Mouse (Mus musculus) neural tube, embryonic 15.5 days (tissue): ENCODE data around the gene Olfr63. TPM values are rescaled to one million over a fixed set of nuclear protein-coding genes. Genes with fewer than 3 reads are reported as not detected.
"Not testable (repeated sequence)": the region's sequence is repeated elsewhere in the genome, so short reads cannot be mapped to it uniquely, and the experiment has no call there.

Source experiments
- ATAC-seq: fragments of 200-750 bp; cut with Nextera tagmentation; 2 replicates; pipeline ENCODE4 v1.8.0; 2017; ENCODE audit warnings: mild to moderate bottlenecking, moderate TSS enrichment, moderate library complexity; ENCODE audit not compliant: low FRiP score
- H3K27ac ChIP-seq: fragments of 300-500 bp; sonication (generic); replicated peaks from 2 replicates; pipeline ENCODE4 v1.5.1; 2015; ENCODE audit warnings: mild to moderate bottlenecking, inconsistent platforms
- H3K27me3 ChIP-seq: fragments of 300-500 bp; sonication (generic); replicated peaks from 2 replicates; pipeline ENCODE4 v1.6.1; 2015; ENCODE audit warnings: inconsistent platforms
- H3K36me3 ChIP-seq: fragments of 300-500 bp; sonication (generic); 2 replicates; pipeline ENCODE4 v1.6.1; 2015; ENCODE audit warnings: inconsistent platforms
- H3K4me1 ChIP-seq: fragments of 300-500 bp; sonication (generic); 2 replicates; pipeline ENCODE4 v1.6.1; 2015; ENCODE audit warnings: inconsistent platforms
- H3K4me2 ChIP-seq: fragments of 300-500 bp; sonication (generic); 2 replicates; pipeline ENCODE4 v1.6.1; 2015; ENCODE audit warnings: inconsistent platforms, mild to moderate bottlenecking, moderate library complexity
- H3K4me3 ChIP-seq: fragments of 300-500 bp; sonication (generic); replicated peaks from 2 replicates; pipeline ENCODE4 v1.5.1; 2015; ENCODE audit warnings: mild to moderate bottlenecking, inconsistent platforms
- H3K9ac ChIP-seq: fragments of 300-500 bp; sonication (generic); replicated peaks from 2 replicates; pipeline ENCODE4 v1.6.1; 2015; ENCODE audit warnings: mild to moderate bottlenecking, inconsistent platforms
- H3K9me3 ChIP-seq: fragments of 300-500 bp; sonication (generic); replicated peaks from 2 replicates; pipeline ENCODE4 v1.6.1; 2016; ENCODE audit warnings: inconsistent platforms
- WGBS: fragments of 180-500 bp; shearing (Covaris S2); methylation state at CpG from one replicate; pipeline ENCODE4 v1.1.7; 2015; ENCODE audit warnings: mixed read lengths; 5-methylcytosine and 5-hydroxymethylcytosine counted together
- polyA plus RNA-seq: library from polyadenylated mRNA; unstranded; fragments of >200 nt; fragmentation: Nextera tagmentation; extraction: Ambion mirVana; gene quantifications from 2 replicates; pipeline ENCODE4 v1.2.1, GENCODE M21; 2015

Gene Olfr63
- polyA plus RNA-seq = 0.04 and 0.05 TPM in 2 replicates

DNA sequence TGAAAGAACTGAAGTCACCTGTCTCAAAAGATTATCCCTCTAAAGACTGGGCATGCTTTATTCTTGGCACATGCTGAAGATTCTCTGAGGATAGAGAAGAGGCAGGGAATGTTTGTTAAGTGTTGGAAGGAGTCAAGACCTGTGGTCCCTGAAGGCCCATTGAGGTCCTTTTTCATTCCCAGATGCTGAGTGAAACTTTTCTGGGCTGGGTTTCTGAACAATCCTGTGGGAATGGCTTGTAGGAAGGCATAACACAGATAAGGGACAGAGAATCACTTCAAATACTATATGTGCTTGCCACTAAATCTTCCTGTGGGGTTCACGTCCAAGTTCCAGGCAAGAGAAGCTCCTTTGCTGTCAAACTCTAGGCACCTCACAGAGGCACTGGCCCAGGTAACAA lies at the start of gene Olfr63:
Gene Olfr63 (plus strand): TSS at position 301 of the 400 bp plus-strand sequence.
- Histone ChIP-seq H3K4me2 (no peak within 1 kb of the TSS), H3K27me3 (0 out of 2 replicates have a peak, but pooled peaks cover 5% of the 10 kb centered on the region), H3K4me3 (no peak within 1 kb of the TSS), H3K9me3 (no peaks in the 10 kb centered on the region), H3K4me1 (no peaks in the 10 kb centered on the region), H3K27ac (no peak within 1 kb of the TSS), H3K9ac (no peak within 1 kb of the TSS), H3K36me3 (no peaks in the 10 kb centered on the region)
- no peak for ATAC-seq
- 81% methylated on average over 1 of the region's 1 CpGs for WGBS

DNA sequence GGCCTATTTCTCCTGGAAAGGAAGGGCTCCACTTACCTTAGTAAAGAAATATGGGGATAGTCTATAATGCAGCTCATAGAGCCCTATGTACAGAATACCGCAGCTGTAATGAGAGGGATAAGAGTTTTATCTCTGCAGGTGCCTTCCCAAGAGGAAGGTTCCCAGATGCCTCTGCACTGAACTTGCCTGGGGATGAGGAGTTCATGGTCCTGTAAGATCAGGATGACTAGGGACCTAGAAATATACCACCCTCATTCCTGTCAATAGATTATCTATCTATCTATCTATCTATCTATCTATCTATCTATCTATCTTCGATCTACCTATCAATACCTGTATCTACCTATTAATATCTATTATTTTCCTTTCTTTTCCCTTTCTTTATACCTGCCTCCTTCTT lies 42.9 kb upstream of the Olfr63 start, which contains the start of gene Olfr1564:
Gene Olfr1564 (minus strand): TSS at position 101 of the 400 bp plus-strand sequence.
- Histone ChIP-seq H3K9me3 (peaks cover 9% of the 10 kb centered on the region; the same call in 1 of the 2 replicates), H3K4me2 (no peak within 1 kb of the TSS), H3K4me1 (no peaks in the 10 kb centered on the region), H3K4me3 (no peak within 1 kb of the TSS), H3K36me3 (no peaks in the 10 kb centered on the region), H3K27ac (no peak within 1 kb of the TSS), H3K27me3 (no peaks in the 10 kb centered on the region), H3K9ac (no peak within 1 kb of the TSS)
- ATAC-seq = no peak
- 84% methylated on average over 2 of the region's 2 CpGs for WGBS

GRCm38 (mm10) chr17:33236646-33237045 lies 27.8 kb upstream of the Olfr63 start:
- not testable (repeated sequence) for H3K4me3 ChIP-seq, ATAC-seq, H3K9me3 ChIP-seq, H3K27me3 ChIP-seq, H3K9ac ChIP-seq, H3K4me1 ChIP-seq, H3K4me2 ChIP-seq, H3K27ac ChIP-seq
- 96% methylated on average over 1 of the region's 1 CpGs for WGBS
- peaks cover 29% of the 10 kb centered on the region for H3K36me3 ChIP-seq

DNA sequence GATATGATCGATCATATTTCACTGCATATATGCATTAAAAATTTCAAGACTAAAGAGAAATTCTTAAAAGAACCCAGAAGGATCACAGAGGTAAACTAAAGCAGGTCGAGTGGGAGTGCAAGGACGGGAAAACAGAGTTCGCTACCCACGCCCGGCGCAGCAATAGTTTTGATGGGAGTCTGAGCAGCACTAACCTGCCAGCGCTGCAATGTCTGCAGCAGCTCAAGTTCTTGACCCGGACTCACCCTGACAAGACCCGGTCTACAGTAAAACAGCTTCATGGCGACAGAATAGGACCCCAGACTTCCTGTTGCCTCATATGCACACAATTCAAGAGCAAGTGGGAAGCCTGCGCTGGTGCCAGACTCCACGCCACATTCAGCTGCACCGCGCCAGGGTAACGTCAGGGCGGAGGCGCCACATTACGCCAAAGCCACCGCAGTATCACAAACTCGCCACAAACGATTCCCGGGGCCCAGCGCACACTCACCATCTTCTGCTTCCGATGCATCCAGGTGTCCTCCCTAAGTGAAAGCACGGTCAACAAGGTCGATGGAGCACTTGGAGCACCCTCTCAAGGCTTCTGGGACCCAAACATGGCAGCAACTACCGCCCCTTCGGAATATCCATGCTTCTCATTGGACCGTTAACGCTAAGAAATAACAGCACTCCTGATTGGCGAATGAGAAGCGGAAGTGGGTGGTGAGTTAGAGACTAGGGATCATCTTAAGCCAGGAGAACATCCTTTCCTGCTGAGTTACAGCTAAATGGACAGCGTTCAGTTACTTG lies 9.8 kb upstream of the Olfr63 start, which contains the start of gene Zfp955a:
Gene Zfp955a (minus strand): TSS at position 616 of the 789 bp plus-strand sequence.
- H3K27ac ChIP-seq, H3K4me1 ChIP-seq, H3K36me3 ChIP-seq, H3K4me3 ChIP-seq, H3K9me3 ChIP-seq, H3K9ac ChIP-seq, H3K27me3 ChIP-seq: not testable (repeated sequence)
- WGBS = 55% methylated on average over 1 of the region's 34 CpGs
- peak; percentile 100 for ATAC-seq
- H3K4me2 ChIP-seq = peak within 1 kb of the TSS; percentile 37

DNA sequence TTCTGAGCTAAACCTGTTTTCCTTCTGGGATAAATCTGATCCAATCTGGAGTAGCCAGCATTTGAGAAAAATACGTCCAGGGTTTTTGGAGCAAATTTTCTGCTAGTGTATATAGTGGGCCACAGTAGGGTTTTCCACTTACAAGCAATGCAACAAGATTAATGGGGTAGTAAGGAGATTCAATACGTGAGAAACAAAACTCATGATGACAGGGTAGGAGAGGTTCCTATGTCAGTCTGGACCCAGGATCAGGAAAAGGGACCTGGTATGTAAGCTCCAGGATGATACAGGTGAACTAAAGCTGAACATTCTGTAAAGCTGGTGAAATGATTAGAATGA lies 9.2 kb upstream of the Olfr63 start:
- no CpG with 5 or more reads among the region's 2 CpGs for WGBS
- H3K9ac ChIP-seq = not testable (repeated sequence)
- ATAC-seq = peak; percentile 43

GRCm38 (mm10) chr17:33268907-33269306 lies 4.4 kb downstream of the Olfr63 start:
- H3K4me2 ChIP-seq = no peak overlapping the region
- no peaks in the 10 kb centered on the region for H3K36me3 ChIP-seq
- H3K9me3 ChIP-seq = no peaks in the 10 kb centered on the region
- no peak overlapping the region for H3K9ac ChIP-seq
- 90% methylated on average over 9 of the region's 9 CpGs for WGBS
- no peak overlapping the region for H3K4me3 ChIP-seq
- no peak for ATAC-seq
- H3K4me1 ChIP-seq = no peaks in the 10 kb centered on the region
- H3K27me3 ChIP-seq = peaks cover 7% of the 10 kb centered on the region; the same call in 1 of the 2 replicates
- no peak overlapping the region for H3K27ac ChIP-seq

More for the DNA sequence above, 9.2 kb upstream of the Olfr63 start:
- not testable (repeated sequence) for H3K4me3 ChIP-seq, H3K4me1 ChIP-seq, H3K4me2 ChIP-seq, H3K27me3 ChIP-seq, H3K9me3 ChIP-seq, H3K27ac ChIP-seq, H3K36me3 ChIP-seq

DNA sequence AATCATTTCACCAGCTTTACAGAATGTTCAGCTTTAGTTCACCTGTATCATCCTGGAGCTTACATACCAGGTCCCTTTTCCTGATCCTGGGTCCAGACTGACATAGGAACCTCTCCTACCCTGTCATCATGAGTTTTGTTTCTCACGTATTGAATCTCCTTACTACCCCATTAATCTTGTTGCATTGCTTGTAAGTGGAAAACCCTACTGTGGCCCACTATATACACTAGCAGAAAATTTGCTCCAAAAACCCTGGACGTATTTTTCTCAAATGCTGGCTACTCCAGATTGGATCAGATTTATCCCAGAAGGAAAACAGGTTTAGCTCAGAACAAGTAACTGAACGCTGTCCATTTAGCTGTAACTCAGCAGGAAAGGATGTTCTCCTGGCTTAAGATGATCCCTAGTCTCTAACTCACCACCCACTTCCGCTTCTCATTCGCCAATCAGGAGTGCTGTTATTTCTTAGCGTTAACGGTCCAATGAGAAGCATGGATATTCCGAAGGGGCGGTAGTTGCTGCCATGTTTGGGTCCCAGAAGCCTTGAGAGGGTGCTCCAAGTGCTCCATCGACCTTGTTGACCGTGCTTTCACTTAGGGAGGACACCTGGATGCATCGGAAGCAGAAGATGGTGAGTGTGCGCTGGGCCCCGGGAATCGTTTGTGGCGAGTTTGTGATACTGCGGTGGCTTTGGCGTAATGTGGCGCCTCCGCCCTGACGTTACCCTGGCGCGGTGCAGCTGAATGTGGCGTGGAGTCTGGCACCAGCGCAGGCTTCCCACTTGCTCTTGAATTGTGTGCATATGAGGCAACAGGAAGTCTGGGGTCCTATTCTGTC lies 24.8 kb downstream of the Olfr63 start, which contains the start of gene Zfp955b:
Gene Zfp955b (plus strand): TSS at position 506 of the 837 bp plus-strand sequence.
- peak within 1 kb of the TSS; percentile 20 for H3K4me2 ChIP-seq
- not testable (repeated sequence) for H3K36me3 ChIP-seq, H3K27me3 ChIP-seq, H3K9me3 ChIP-seq, H3K4me3 ChIP-seq, H3K27ac ChIP-seq, H3K4me1 ChIP-seq, H3K9ac ChIP-seq
- WGBS = no CpG with 5 or more reads among the region's 25 CpGs
- ATAC-seq = peak; percentile 100

GRCm38 (mm10) chr17:33289876-33290149 lies 25.3 kb downstream of the Olfr63 start:
- not testable (repeated sequence) for H3K9ac ChIP-seq, H3K36me3 ChIP-seq, H3K27ac ChIP-seq, H3K4me1 ChIP-seq, H3K27me3 ChIP-seq, H3K9me3 ChIP-seq, H3K4me3 ChIP-seq
- no CpG with 5 or more reads among the region's 9 CpGs for WGBS
- peak overlapping the region; percentile 20 for H3K4me2 ChIP-seq
- peak; percentile 71 for ATAC-seq

Other genes with a start within 250 kb of the Olfr63 start
- 23.7 and 24.7 TPM in 2 replicates for gene Zfp763, start 231.3 kb upstream of the Olfr63 start, polyA plus RNA-seq
- gene 4921501E09Rik, start 196.6 kb upstream of the Olfr63 start, polyA plus RNA-seq = not detected in 2 replicates
- gene Zfp563, start 175.4 kb upstream of the Olfr63 start, polyA plus RNA-seq = 19.6 and 19.8 TPM in 2 replicates
- gene Morc2b, start 125.0 kb upstream of the Olfr63 start, polyA plus RNA-seq = 0.74 and 1.2 TPM in 2 replicates
- 0.05 TPM in 1 of 2 replicates, not detected in the other for gene Olfr55, start 96.2 kb upstream of the Olfr63 start, polyA plus RNA-seq
- 0.06 TPM in 2 replicates for gene Olfr239, start 73.4 kb upstream of the Olfr63 start, polyA plus RNA-seq
- 0.05 and 0.08 TPM in 2 replicates for gene Olfr1564, start 43.0 kb upstream of the Olfr63 start, polyA plus RNA-seq
- gene Zfp955a, start 9.5 kb upstream of the Olfr63 start, polyA plus RNA-seq = 21.4 and 22.3 TPM in 2 replicates
- gene Zfp955b, start 24.9 kb downstream of the Olfr63 start, polyA plus RNA-seq = 19.6 and 22.8 TPM in 2 replicates
- 11.1 and 12.1 TPM in 2 replicates for gene Zfp81, start 94.2 kb downstream of the Olfr63 start, polyA plus RNA-seq
- gene Zfp101, start 130.0 kb downstream of the Olfr63 start, polyA plus RNA-seq = 11.1 and 13.6 TPM in 2 replicates
- gene Actl9, start 168.2 kb downstream of the Olfr63 start, polyA plus RNA-seq = not detected in 2 replicates